Mouse (Mus musculus) E14TG2a.4 (cell line): ENCODE measurements around the gene Lix1.

Experiments
- CTCF ChIP-seq: conservative IDR thresholded peaks from 2 replicates; pipeline ENCODE4 v1.5.1; 2014; ENCODE audit warnings: low read length
- POU5F1 ChIP-seq: IDR thresholded peaks from 2 replicates; pipeline ENCODE4 v1.6.1; 2014; ENCODE audit warnings: low read length, borderline replicate concordance

- no peak for TF ChIP-seq CTCF
- no peak for TF ChIP-seq POU5F1
Observed at GRCm38 (mm10) chr17:17452617-17453016, 50.1 kb downstream of the Lix1 start.
